Mouse (Mus musculus): ENCODE results near the gene Ndel1.

- TF ChIP-seq POLR2A (IDR thresholded peaks at IDR 0.05; ENCODE audit: insufficient read depth, low read depth, low read length) (no peak), CTCF (IDR thresholded peaks at IDR 0.05) (no peak), EP300 (IDR thresholded peaks at IDR 0.05; ENCODE audit: insufficient read depth, low read depth, low read length) (no peak)
Measured at GRCm38 (mm10) chr11:68851644-68852485, 19.8 kb downstream of the Ndel1 start.

Data from heart, adult 2 months (tissue).